Mouse (Mus musculus): ENCODE measurements around the gene a. TPM values are rescaled to one million over a fixed set of nuclear protein-coding genes. Genes with fewer than 3 reads are reported as not detected.

Gene a
- polyA plus RNA-seq, 1 experiment from 2014 or later = 0.94 TPM

- WGBS = 24% methylated on average over 7 of the region's 7 CpGs
- Histone ChIP-seq H3K27ac (ENCODE audit: low read length) (no peak overlapping the region), H3K36me3 (ENCODE audit: control insufficient read depth, insufficient read depth) (no peaks in the 10 kb centered on the region), H3K4me3 (replicated peaks; ENCODE audit: low read length) (no peak overlapping the region), H3K27me3 (replicated peaks; ENCODE audit: control insufficient read depth, insufficient read depth, low read length) (no peaks in the 10 kb centered on the region), H3K4me1 (replicated peaks; ENCODE audit: control insufficient read depth, insufficient read depth, low read length) (peaks cover 10% of the 10 kb centered on the region), H3K9me3 (ENCODE audit: control insufficient read depth, low read length) (no peaks in the 10 kb centered on the region), H3K9ac (replicated peaks; ENCODE audit: low read depth, low read length) (no peak overlapping the region), H3K4me2 (ENCODE audit: low read length) (no peak overlapping the region)
- no peak for ATAC-seq
Observed at GRCm38 (mm10) chr2:155079500-155080178, 288.4 kb downstream of the a start.

GRCm38 (mm10) chr2:155080179-155080530, 289.0 kb downstream of the a start:
- no peak overlapping the region for H3K4me2 ChIP-seq (ENCODE audit: low read length)
- peaks cover 5% of the 10 kb centered on the region for H3K4me1 ChIP-seq (replicated peaks; ENCODE audit: control insufficient read depth, insufficient read depth, low read length)
- no peaks in the 10 kb centered on the region for H3K9me3 ChIP-seq (ENCODE audit: control insufficient read depth, low read length)
- no peak for ATAC-seq
- no peak overlapping the region for H3K9ac ChIP-seq (replicated peaks; ENCODE audit: low read depth, low read length)
- no peaks in the 10 kb centered on the region for H3K36me3 ChIP-seq (ENCODE audit: control insufficient read depth, insufficient read depth)
- 79% methylated on average over 4 of the region's 4 CpGs for WGBS
- no peak overlapping the region for H3K4me3 ChIP-seq (replicated peaks; ENCODE audit: low read length)
- H3K27me3 ChIP-seq (replicated peaks; ENCODE audit: control insufficient read depth, insufficient read depth, low read length) = no peaks in the 10 kb centered on the region
- H3K27ac ChIP-seq (ENCODE audit: low read length) = no peak overlapping the region

- no peaks in the 10 kb centered on the region for H3K36me3 ChIP-seq (ENCODE audit: control insufficient read depth, insufficient read depth)
- H3K4me2 ChIP-seq (ENCODE audit: low read length) = no peak overlapping the region
- H3K9ac ChIP-seq (replicated peaks; ENCODE audit: low read depth, low read length) = no peak overlapping the region
- H3K4me1 ChIP-seq (replicated peaks; ENCODE audit: control insufficient read depth, insufficient read depth, low read length) = no peaks in the 10 kb centered on the region
- H3K4me3 ChIP-seq (replicated peaks; ENCODE audit: low read length) = no peak overlapping the region
- H3K27ac ChIP-seq (ENCODE audit: low read length) = no peak overlapping the region
- WGBS = 87% methylated on average over 3 of the region's 3 CpGs
- no peaks in the 10 kb centered on the region for H3K27me3 ChIP-seq (replicated peaks; ENCODE audit: control insufficient read depth, insufficient read depth, low read length)
- no peak for ATAC-seq
- H3K9me3 ChIP-seq (ENCODE audit: control insufficient read depth, low read length) = no peaks in the 10 kb centered on the region
Observed at GRCm38 (mm10) chr2:155081056-155081455, 289.9 kb downstream of the a start.

GRCm38 (mm10) chr2:155082121-155082803, 291.1 kb downstream of the a start:
- Histone ChIP-seq H3K36me3 (ENCODE audit: control insufficient read depth, insufficient read depth) (no peaks in the 10 kb centered on the region), H3K9me3 (ENCODE audit: control insufficient read depth, low read length) (no peaks in the 10 kb centered on the region), H3K9ac (replicated peaks; ENCODE audit: low read depth, low read length) (no peak overlapping the region), H3K4me2 (ENCODE audit: low read length) (no peak overlapping the region), H3K4me1 (replicated peaks; ENCODE audit: control insufficient read depth, insufficient read depth, low read length) (no peaks in the 10 kb centered on the region), H3K27ac (ENCODE audit: low read length) (no peak overlapping the region), H3K27me3 (replicated peaks; ENCODE audit: control insufficient read depth, insufficient read depth, low read length) (no peaks in the 10 kb centered on the region), H3K4me3 (replicated peaks; ENCODE audit: low read length) (no peak overlapping the region)
- WGBS = 24% methylated on average over 8 of the region's 8 CpGs
- no peak for ATAC-seq

- no peak overlapping the region for H3K27ac ChIP-seq (ENCODE audit: low read length)
- H3K4me1 ChIP-seq (replicated peaks; ENCODE audit: control insufficient read depth, insufficient read depth, low read length) = no peaks in the 10 kb centered on the region
- H3K4me2 ChIP-seq (ENCODE audit: low read length) = no peak overlapping the region
- no peak overlapping the region for H3K9ac ChIP-seq (replicated peaks; ENCODE audit: low read depth, low read length)
- 90% methylated on average over 5 of the region's 5 CpGs for WGBS
- H3K36me3 ChIP-seq (ENCODE audit: control insufficient read depth, insufficient read depth) = no peaks in the 10 kb centered on the region
- no peaks in the 10 kb centered on the region for H3K27me3 ChIP-seq (replicated peaks; ENCODE audit: control insufficient read depth, insufficient read depth, low read length)
- H3K9me3 ChIP-seq (ENCODE audit: control insufficient read depth, low read length) = no peaks in the 10 kb centered on the region
- no peak for ATAC-seq
- H3K4me3 ChIP-seq (replicated peaks; ENCODE audit: low read length) = no peak overlapping the region
Observed at GRCm38 (mm10) chr2:155084546-155084945, 293.3 kb downstream of the a start.

DNA sequence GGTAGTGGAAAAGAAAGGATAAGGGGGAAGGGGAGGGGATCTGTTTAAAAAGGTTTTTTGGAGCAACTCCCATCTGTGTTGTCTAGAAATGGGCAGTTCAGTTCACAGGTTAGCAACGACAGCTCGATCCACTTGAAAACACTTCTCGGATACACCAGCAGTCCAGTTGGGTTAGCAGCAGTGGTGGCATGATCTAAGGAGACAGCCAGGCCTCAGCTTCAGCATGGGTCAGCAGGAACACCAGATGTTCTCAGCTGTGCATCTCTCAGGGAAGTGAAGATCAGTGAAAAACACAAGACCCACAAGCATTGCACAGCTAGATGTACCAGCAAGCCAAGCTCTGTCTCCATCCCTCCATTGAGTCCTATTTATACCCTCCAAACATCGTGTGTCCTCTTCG, 295.1 kb downstream of the a start:
- no peaks in the 10 kb centered on the region for H3K27me3 ChIP-seq (replicated peaks; ENCODE audit: control insufficient read depth, insufficient read depth, low read length)
- H3K36me3 ChIP-seq (ENCODE audit: control insufficient read depth, insufficient read depth) = no peaks in the 10 kb centered on the region
- H3K9ac ChIP-seq (replicated peaks; ENCODE audit: low read depth, low read length) = no peak overlapping the region
- WGBS = 91% methylated on average over 5 of the region's 5 CpGs
- no peaks in the 10 kb centered on the region for H3K4me1 ChIP-seq (replicated peaks; ENCODE audit: control insufficient read depth, insufficient read depth, low read length)
- no peak overlapping the region for H3K27ac ChIP-seq (ENCODE audit: low read length)
- H3K9me3 ChIP-seq (ENCODE audit: control insufficient read depth, low read length) = no peaks in the 10 kb centered on the region
- ATAC-seq = no peak
- H3K4me2 ChIP-seq (ENCODE audit: low read length) = no peak overlapping the region
- no peak overlapping the region for H3K4me3 ChIP-seq (replicated peaks; ENCODE audit: low read length)

GRCm38 (mm10) chr2:155088264-155088663, 297.1 kb downstream of the a start:
- no peaks in the 10 kb centered on the region for H3K9me3 ChIP-seq (ENCODE audit: control insufficient read depth, low read length)
- H3K27me3 ChIP-seq (replicated peaks; ENCODE audit: control insufficient read depth, insufficient read depth, low read length) = no peaks in the 10 kb centered on the region
- no peak overlapping the region for H3K4me2 ChIP-seq (ENCODE audit: low read length)
- 88% methylated on average over 6 of the region's 6 CpGs for WGBS
- H3K36me3 ChIP-seq (ENCODE audit: control insufficient read depth, insufficient read depth) = no peaks in the 10 kb centered on the region
- no peak overlapping the region for H3K9ac ChIP-seq (replicated peaks; ENCODE audit: low read depth, low read length)
- no peak overlapping the region for H3K4me3 ChIP-seq (replicated peaks; ENCODE audit: low read length)
- no peak for ATAC-seq
- no peak overlapping the region for H3K27ac ChIP-seq (ENCODE audit: low read length)
- no peaks in the 10 kb centered on the region for H3K4me1 ChIP-seq (replicated peaks; ENCODE audit: control insufficient read depth, insufficient read depth, low read length)

DNA sequence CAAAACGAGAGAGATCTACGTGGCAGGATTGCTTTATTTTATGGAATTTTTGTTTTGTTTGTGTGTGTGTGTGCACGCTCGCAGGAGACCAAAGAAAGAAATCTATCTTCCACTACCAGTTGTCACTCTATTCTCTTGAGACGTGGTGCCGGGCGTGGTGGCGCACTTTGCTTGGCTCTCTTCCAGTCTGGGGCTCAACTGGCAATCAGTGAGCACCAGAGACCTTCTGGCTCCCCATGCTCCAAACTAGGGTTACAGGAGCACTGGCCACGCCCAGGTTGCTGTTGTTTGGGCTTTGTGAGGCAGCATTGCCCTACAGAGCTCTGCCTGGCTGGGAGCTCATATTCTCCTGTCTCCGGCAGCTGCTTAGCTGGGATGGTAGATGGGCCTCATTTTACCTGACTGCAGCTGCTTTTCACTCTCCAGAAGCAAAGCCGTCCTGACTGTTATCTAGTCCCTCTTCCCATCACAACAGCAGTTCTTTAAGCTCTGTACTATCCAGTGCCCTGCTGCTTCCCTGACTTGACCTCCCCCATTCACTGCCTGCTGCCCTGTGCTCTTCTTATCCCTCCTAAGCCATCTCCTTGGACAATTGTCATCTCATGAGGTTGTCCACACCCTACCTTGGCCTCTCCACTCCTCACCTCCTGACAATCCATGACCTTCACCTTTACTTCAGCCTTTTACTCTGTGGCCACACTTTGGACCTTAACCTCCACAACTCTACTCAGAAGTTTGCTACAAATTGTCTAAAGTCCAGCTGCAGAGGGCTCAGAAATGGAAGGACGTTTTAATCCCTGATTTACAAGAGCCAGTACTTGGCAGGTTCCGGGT, 299.9 kb downstream of the a start:
- H3K9me3 ChIP-seq (ENCODE audit: control insufficient read depth, low read length) = no peaks in the 10 kb centered on the region
- H3K27ac ChIP-seq (ENCODE audit: low read length) = no peak overlapping the region
- H3K36me3 ChIP-seq (ENCODE audit: control insufficient read depth, insufficient read depth) = no peaks in the 10 kb centered on the region
- no peak for ATAC-seq
- no peaks in the 10 kb centered on the region for H3K4me1 ChIP-seq (replicated peaks; ENCODE audit: control insufficient read depth, insufficient read depth, low read length)
- 60% methylated on average over 13 of the region's 13 CpGs for WGBS
- no peak overlapping the region for H3K4me2 ChIP-seq (ENCODE audit: low read length)
- no peaks in the 10 kb centered on the region for H3K27me3 ChIP-seq (replicated peaks; ENCODE audit: control insufficient read depth, insufficient read depth, low read length)
- no peak overlapping the region for H3K9ac ChIP-seq (replicated peaks; ENCODE audit: low read depth, low read length)
- no peak overlapping the region for H3K4me3 ChIP-seq (replicated peaks; ENCODE audit: low read length)

- Histone ChIP-seq H3K27me3 (replicated peaks; ENCODE audit: control insufficient read depth, insufficient read depth, low read length) (no peaks in the 10 kb centered on the region), H3K4me3 (replicated peaks; ENCODE audit: low read length) (no peak overlapping the region), H3K4me1 (replicated peaks; ENCODE audit: control insufficient read depth, insufficient read depth, low read length) (no peaks in the 10 kb centered on the region), H3K9me3 (ENCODE audit: control insufficient read depth, low read length) (no peaks in the 10 kb centered on the region), H3K36me3 (ENCODE audit: control insufficient read depth, insufficient read depth) (no peaks in the 10 kb centered on the region), H3K4me2 (ENCODE audit: low read length) (no peak overlapping the region), H3K9ac (replicated peaks; ENCODE audit: low read depth, low read length) (no peak overlapping the region), H3K27ac (ENCODE audit: low read length) (no peak overlapping the region)
- ATAC-seq = no peak
- WGBS = 84% methylated on average over 3 of the region's 3 CpGs
Observed at GRCm38 (mm10) chr2:155091743-155092075, 300.5 kb downstream of the a start.

All from forebrain, embryonic 16.5 days (tissue).